Mouse (Mus musculus): ENCODE data around the gene Fgfbp3. TPM values are rescaled to one million over a fixed set of nuclear protein-coding genes. Genes with fewer than 3 reads are reported as not detected.
A peak's percentile ranks its signal among the peaks of the same experiment; 100 is the strongest.
"Not testable (repeated sequence)": the region's sequence is repeated elsewhere in the genome, so short reads cannot be mapped to it uniquely, and the experiment has no call there.

Gene Fgfbp3
- total RNA-seq, 2 experiments from 2014 or later, result 0.42 to 0.81 TPM

GRCm38 (mm10) chr19:36913064-36913463, 6.4 kb downstream of the Fgfbp3 start:
- ATAC-seq (ENCODE audit: poor library complexity, severe bottlenecking), result no peak

GRCm38 (mm10) chr19:36910424-36911045, 8.9 kb downstream of the Fgfbp3 start:
- no peak for ATAC-seq (ENCODE audit: poor library complexity, severe bottlenecking)

GRCm38 (mm10) chr19:36909676-36910292, 9.6 kb downstream of the Fgfbp3 start:
- peak; percentile 77 for ATAC-seq (ENCODE audit: poor library complexity, severe bottlenecking)

- no peak for ATAC-seq (ENCODE audit: poor library complexity, severe bottlenecking)
Measured at GRCm38 (mm10) chr19:36909150-36909549, 10.3 kb downstream of the Fgfbp3 start.

GRCm38 (mm10) chr19:36904211-36905007, 15.0 kb downstream of the Fgfbp3 start:
- ATAC-seq (ENCODE audit: poor library complexity, severe bottlenecking), result peak; percentile 51

GRCm38 (mm10) chr19:36903377-36903776, 16.0 kb downstream of the Fgfbp3 start:
- no peak for ATAC-seq (ENCODE audit: poor library complexity, severe bottlenecking)

- ATAC-seq (ENCODE audit: poor library complexity, severe bottlenecking), result no peak
Measured at GRCm38 (mm10) chr19:36897778-36898177, 21.6 kb downstream of the Fgfbp3 start.

GRCm38 (mm10) chr19:36896791-36897569, 22.4 kb downstream of the Fgfbp3 start:
- no peak for ATAC-seq (ENCODE audit: poor library complexity, severe bottlenecking)

- no peak for ATAC-seq (ENCODE audit: poor library complexity, severe bottlenecking)
Measured at GRCm38 (mm10) chr19:36891746-36892145, 27.7 kb downstream of the Fgfbp3 start.

GRCm38 (mm10) chr19:36887706-36888105, 31.7 kb downstream of the Fgfbp3 start:
- ATAC-seq (ENCODE audit: poor library complexity, severe bottlenecking), result no peak

- no peak for ATAC-seq (ENCODE audit: poor library complexity, severe bottlenecking)
Measured at GRCm38 (mm10) chr19:36886316-36886715, 33.1 kb downstream of the Fgfbp3 start.

GRCm38 (mm10) chr19:36883119-36883518, 36.3 kb downstream of the Fgfbp3 start:
- no peak for ATAC-seq (ENCODE audit: poor library complexity, severe bottlenecking)

- no peak for ATAC-seq (ENCODE audit: poor library complexity, severe bottlenecking)
Measured at GRCm38 (mm10) chr19:36878743-36879495, 40.5 kb downstream of the Fgfbp3 start.

- no peak for ATAC-seq (ENCODE audit: poor library complexity, severe bottlenecking)
Measured at GRCm38 (mm10) chr19:36877329-36877728, 42.1 kb downstream of the Fgfbp3 start.

- ATAC-seq (ENCODE audit: poor library complexity, severe bottlenecking), result no peak
Measured at GRCm38 (mm10) chr19:36874651-36875050, 44.8 kb downstream of the Fgfbp3 start.

GRCm38 (mm10) chr19:36868675-36869074, 50.7 kb downstream of the Fgfbp3 start:
- not testable (repeated sequence) for ATAC-seq (ENCODE audit: poor library complexity, severe bottlenecking)
